Mouse (Mus musculus) B cell, adult 67 days (primary cell): Measurements from ENCODE around the gene Rnaset2a. TPM values are rescaled to one million over a fixed set of nuclear protein-coding genes. Genes with fewer than 3 reads are reported as not detected.

Experiments
- total RNA-seq, 2 experiments: library from RNA; stranded (reverse); gene quantifications; 4 replicates each; pipeline ENCODE4 v1.2.4; 2023

Rnaset2a gene
- total RNA-seq: 10 to 100 TPM; 26.3 to 26.6 TPM

DNA sequence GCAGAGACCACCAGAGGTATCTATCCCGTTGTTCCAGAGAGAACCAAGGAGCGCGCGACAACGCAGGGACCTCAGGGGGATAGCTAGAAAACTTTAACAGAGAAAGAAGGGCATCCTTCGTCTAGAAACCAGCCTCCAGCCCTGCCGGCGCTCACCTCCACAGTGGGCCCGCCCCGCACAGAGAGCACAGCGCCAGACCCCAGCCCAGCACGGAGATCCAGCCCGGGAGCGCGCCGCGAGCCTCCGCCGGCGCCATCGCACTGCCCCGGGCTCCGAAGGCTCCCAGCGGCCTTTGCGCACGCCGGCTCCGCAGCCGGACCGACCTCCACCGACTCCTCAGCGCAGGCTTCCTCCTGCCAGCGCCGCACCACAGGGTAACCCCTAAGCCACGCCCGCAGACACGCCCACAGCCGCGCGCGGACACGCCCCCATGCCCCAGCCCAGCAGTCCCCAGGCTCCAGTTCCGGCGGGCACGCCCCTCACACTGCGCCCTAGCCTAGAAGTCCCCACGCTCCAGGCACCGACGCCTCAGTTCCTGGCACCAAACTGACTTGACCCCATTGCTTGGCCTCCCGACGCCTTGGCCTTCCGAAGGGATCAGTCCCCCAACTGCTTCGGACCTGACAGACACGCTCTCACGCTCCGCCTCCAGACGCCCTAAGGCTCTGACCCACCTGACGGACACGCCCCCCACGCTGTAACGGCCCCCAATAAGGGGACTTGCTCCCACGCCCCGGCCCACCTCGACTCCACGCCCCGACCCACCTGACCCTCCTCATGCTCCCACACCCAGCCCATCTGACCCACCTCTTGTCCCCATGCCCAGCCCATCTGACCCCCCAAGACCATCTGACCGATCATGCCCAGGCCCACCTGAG, at the start of gene Rnaset2a, which contains the start of gene Gm49673:
Gene Rnaset2a, minus strand, starts transcription at position 659 of the 878 bp plus-strand sequence.
Gene Gm49673, minus strand, starts transcription at position 350 of the 878 bp plus-strand sequence.

DNA sequence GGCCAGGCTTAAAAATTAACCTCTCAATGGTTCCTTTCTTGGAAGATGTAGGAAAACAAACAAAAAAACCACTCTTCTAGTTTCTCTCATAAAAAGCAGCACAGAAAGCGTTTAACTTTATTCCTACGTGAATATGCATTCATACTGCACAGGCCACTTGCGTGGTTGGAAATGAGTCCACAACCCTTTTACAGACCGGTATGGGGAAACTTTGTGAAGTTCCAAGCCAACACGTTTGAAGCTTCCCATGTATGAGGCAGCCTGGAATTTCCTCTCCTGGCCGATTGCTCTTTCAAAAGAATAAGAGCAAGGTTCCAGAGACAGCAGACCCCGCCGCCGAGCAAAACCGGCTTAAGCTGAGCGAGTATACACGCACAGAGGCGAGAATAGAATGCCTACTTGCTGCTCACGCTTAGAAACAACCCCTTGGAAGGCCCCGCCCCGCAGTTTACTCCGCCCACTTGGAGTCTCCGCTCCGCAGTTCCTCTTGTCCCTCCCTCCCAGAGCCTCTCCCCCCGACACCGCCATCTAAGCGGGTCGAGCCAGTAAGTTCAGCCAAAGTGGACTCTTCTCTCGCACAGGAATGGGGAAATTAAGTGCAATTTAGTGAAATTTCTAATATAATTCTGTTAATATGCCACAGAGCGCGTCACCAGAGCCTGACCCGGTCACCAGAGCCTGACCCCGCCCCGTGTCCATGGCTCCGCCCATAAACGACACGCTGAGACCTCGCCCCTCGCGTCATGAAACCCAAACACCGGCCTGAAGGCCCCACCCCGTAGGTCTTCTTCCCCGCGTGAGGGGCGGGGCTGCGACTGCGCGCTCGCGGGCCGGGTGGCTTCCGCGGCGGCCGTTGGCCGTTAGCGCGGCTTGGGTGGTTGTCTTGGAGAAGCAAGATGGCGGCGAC, 17.1 kb upstream of the Rnaset2a start, which contains the start of gene Fgfr1op:
Gene Fgfr1op, plus strand, starts transcription at position 801 of the 907 bp plus-strand sequence.

Other genes with a start within 250 kb of the Rnaset2a start
- gene Tagap, start 222.1 kb downstream of the Rnaset2a start, total RNA-seq: 100 to 1,000 TPM; 113 to 165 TPM
- gene Rsph3a, start 202.5 kb downstream of the Rnaset2a start, total RNA-seq: 10 to 100 TPM; 11.9 to 20.5 TPM
- 1 to 10 TPM in 1 of 2 experiments, under 1 TPM in 1; 0.78 to 1.4 TPM for gene Gm49673, start 309 bp downstream of the Rnaset2a start, total RNA-seq
- gene Fgfr1op, start 17.4 kb upstream of the Rnaset2a start, total RNA-seq: 10 to 100 TPM; 55.7 to 71.9 TPM
- gene Ccr6, start 87.9 kb upstream of the Rnaset2a start, total RNA-seq: 10 to 100 TPM; 48.5 to 91.5 TPM
- gene Mpc1, start 134.8 kb upstream of the Rnaset2a start, total RNA-seq: 10 to 100 TPM; 53.2 to 55.9 TPM
- 100 to 1,000 TPM; 169 to 192 TPM for gene Sft2d1, start 163.0 kb upstream of the Rnaset2a start, total RNA-seq
- gene Prr18, start 189.4 kb upstream of the Rnaset2a start, total RNA-seq: 1 to 10 TPM; 1.1 to 1.7 TPM
- not detected for gene T2, start 207.9 kb upstream of the Rnaset2a start, total RNA-seq